Mouse (Mus musculus): ENCODE results near the gene Cobll1.

The Cobll1 gene

GRCm38 (mm10) chr2:65237116-65237515 lies 2.1 kb downstream of the Cobll1 start:
- DNase-seq (ENCODE audit: low read depth, low spot score), result no peak

GRCm38 (mm10) chr2:65236644-65237043 lies 2.6 kb downstream of the Cobll1 start:
- no peak for DNase-seq (ENCODE audit: low read depth, low spot score)

GRCm38 (mm10) chr2:65232756-65233535 lies 6.3 kb downstream of the Cobll1 start:
- DNase-seq (ENCODE audit: low read depth, low spot score), result no peak

GRCm38 (mm10) chr2:65228426-65228825 lies 10.8 kb downstream of the Cobll1 start:
- no peak for DNase-seq (ENCODE audit: low read depth, low spot score)

GRCm38 (mm10) chr2:65227898-65228290 lies 11.3 kb downstream of the Cobll1 start:
- no peak for DNase-seq (ENCODE audit: low read depth, low spot score)

- no peak for DNase-seq (ENCODE audit: low read depth, low spot score)
Observed at GRCm38 (mm10) chr2:65227154-65227897, 11.9 kb downstream of the Cobll1 start.

- no peak for DNase-seq (ENCODE audit: low read depth, low spot score)
Observed at GRCm38 (mm10) chr2:65226494-65226893, 12.7 kb downstream of the Cobll1 start.

- no peak for DNase-seq (ENCODE audit: low read depth, low spot score)
Observed at GRCm38 (mm10) chr2:65223956-65224735, 15.1 kb downstream of the Cobll1 start.

- no peak for DNase-seq (ENCODE audit: low read depth, low spot score)
Observed at GRCm38 (mm10) chr2:65223012-65223411, 16.2 kb downstream of the Cobll1 start.

- DNase-seq (ENCODE audit: low read depth, low spot score), result no peak
Observed at GRCm38 (mm10) chr2:65221646-65222045, 17.6 kb downstream of the Cobll1 start.

- no peak for DNase-seq (ENCODE audit: low read depth, low spot score)
Observed at GRCm38 (mm10) chr2:65220563-65220962, 18.6 kb downstream of the Cobll1 start.

GRCm38 (mm10) chr2:65219375-65220135 lies 19.6 kb downstream of the Cobll1 start:
- DNase-seq (ENCODE audit: low read depth, low spot score), result no peak

- DNase-seq (ENCODE audit: low read depth, low spot score), result no peak
Observed at GRCm38 (mm10) chr2:65218318-65218717, 20.9 kb downstream of the Cobll1 start.

- DNase-seq (ENCODE audit: low read depth, low spot score), result no peak
Observed at GRCm38 (mm10) chr2:65217677-65218076, 21.5 kb downstream of the Cobll1 start.

- DNase-seq (ENCODE audit: low read depth, low spot score), result no peak
Observed at GRCm38 (mm10) chr2:65216163-65216562, 23.0 kb downstream of the Cobll1 start.

- no peak for DNase-seq (ENCODE audit: low read depth, low spot score)
Observed at GRCm38 (mm10) chr2:65214556-65214955, 24.6 kb downstream of the Cobll1 start.

- no peak for DNase-seq (ENCODE audit: low read depth, low spot score)
Observed at GRCm38 (mm10) chr2:65213675-65214074, 25.5 kb downstream of the Cobll1 start.

GRCm38 (mm10) chr2:65211620-65212019 lies 27.6 kb downstream of the Cobll1 start:
- DNase-seq (ENCODE audit: low read depth, low spot score), result no peak

- no peak for DNase-seq (ENCODE audit: low read depth, low spot score)
Observed at GRCm38 (mm10) chr2:65207750-65208149, 31.5 kb downstream of the Cobll1 start.

- DNase-seq (ENCODE audit: low read depth, low spot score), result no peak
Observed at GRCm38 (mm10) chr2:65203699-65204098, 35.5 kb downstream of the Cobll1 start.

- DNase-seq (ENCODE audit: low read depth, low spot score), result no peak
Observed at GRCm38 (mm10) chr2:65199706-65200105, 39.5 kb downstream of the Cobll1 start.

All from c-Kit-negative CD71-positive TER-119-positive erythroid progenitor cells, embryonic 14.5 days (primary cell).